Mouse (Mus musculus) liver, embryonic 14.5 days (tissue): ENCODE data around the gene Zc2hc1b.

Experiments
- CTCF ChIP-seq: IDR thresholded peaks from 2 replicates; pipeline ENCODE4 v1.5.1; 2016; ENCODE audit warnings: antibody characterized with exemption, low read depth, control low read depth
- EP300 ChIP-seq: IDR thresholded peaks from 2 replicates; pipeline ENCODE4 v1.6.1; 2016; ENCODE audit warnings: antibody characterized with exemption, low read depth

- TF ChIP-seq CTCF (no peak), EP300 (no peak)
Measured at GRCm38 (mm10) chr10:13172798-13173221, 5.0 kb downstream of the Zc2hc1b start.
